Mouse (Mus musculus): ENCODE results near the gene Pigo. TPM values are rescaled to one million over a fixed set of nuclear protein-coding genes. Genes with fewer than 3 reads are reported as not detected.

The Pigo gene
- polyA plus RNA-seq, 1 experiment: 35.8 TPM

- WGBS: 44% methylated on average over 6 of the region's 6 CpGs
- TF ChIP-seq CTCF (IDR thresholded peaks at IDR 0.05; ENCODE audit: borderline replicate concordance, insufficient read depth, low read depth, low read length) (no peak), POLR2A (IDR thresholded peaks at IDR 0.05; ENCODE audit: borderline replicate concordance, insufficient read depth, low read length) (no peak)
- Histone ChIP-seq H3K27ac (ENCODE audit: insufficient read depth, low read length) (no peak overlapping the region), H3K4me3 (replicated peaks; ENCODE audit: insufficient read depth, low read depth, low read length) (no peak overlapping the region), H3K4me1 (ENCODE audit: control insufficient read depth, insufficient read depth, low read length) (peaks cover 11% of the 10 kb centered on the region), H3K27me3 (ENCODE audit: control insufficient read depth, insufficient read depth, low read length) (no peaks in the 10 kb centered on the region)
- DNase-seq: peak in 1 of 2 experiments; percentile 12
These were observed 10.2 kb upstream of the Pigo start for GRCm38 (mm10) chr4:43035851-43036250.

GRCm38 (mm10) chr4:43033481-43033880 lies 7.9 kb upstream of the Pigo start:
- no peak for DNase-seq
- WGBS: 81% methylated on average over 14 of the region's 14 CpGs

GRCm38 (mm10) chr4:43032501-43032900 lies 6.9 kb upstream of the Pigo start:
- TF ChIP-seq CTCF (IDR thresholded peaks at IDR 0.05; ENCODE audit: borderline replicate concordance, insufficient read depth, low read depth, low read length): no peak
- no peak for TF ChIP-seq POLR2A (IDR thresholded peaks at IDR 0.05; ENCODE audit: borderline replicate concordance, insufficient read depth, low read length)
- WGBS: 100% methylated on average over 1 of the region's 1 CpGs
- Histone ChIP-seq H3K27me3 (ENCODE audit: control insufficient read depth, insufficient read depth, low read length) (no peaks in the 10 kb centered on the region), H3K4me3 (replicated peaks; ENCODE audit: insufficient read depth, low read depth, low read length) (no peak overlapping the region), H3K27ac (ENCODE audit: insufficient read depth, low read length) (peak overlapping the region; percentile 76; the same call in 1 of the 2 replicates), H3K4me1 (ENCODE audit: control insufficient read depth, insufficient read depth, low read length) (peaks cover 7% of the 10 kb centered on the region)
- no peak for DNase-seq

More at GRCm38 (mm10) chr4:43033481-43033880, 7.9 kb upstream of the Pigo start:
- Histone ChIP-seq H3K4me1 (ENCODE audit: control insufficient read depth, insufficient read depth, low read length) (peaks cover 7% of the 10 kb centered on the region), H3K27me3 (ENCODE audit: control insufficient read depth, insufficient read depth, low read length) (no peaks in the 10 kb centered on the region), H3K27ac (ENCODE audit: insufficient read depth, low read length) (no peak overlapping the region), H3K4me3 (replicated peaks; ENCODE audit: insufficient read depth, low read depth, low read length) (no peak overlapping the region)
- no peak for TF ChIP-seq CTCF (IDR thresholded peaks at IDR 0.05; ENCODE audit: borderline replicate concordance, insufficient read depth, low read depth, low read length)
- no peak for TF ChIP-seq POLR2A (IDR thresholded peaks at IDR 0.05; ENCODE audit: borderline replicate concordance, insufficient read depth, low read length)

- H3K4me3 ChIP-seq (replicated peaks; ENCODE audit: insufficient read depth, low read depth, low read length): peak within 1 kb of the TSS; percentile 91
These were observed 5.8 kb upstream of the Pigo start, which contains the start of gene Stoml2 for GRCm38 (mm10) chr4:43031237-43031995. Gene Stoml2 (minus strand): TSS chr4:43031710.

GRCm38 (mm10) chr4:43030780-43031230 lies 5.2 kb upstream of the Pigo start:
- DNase-seq: no peak
- Histone ChIP-seq H3K27ac (ENCODE audit: insufficient read depth, low read length) (peak overlapping the region; percentile 60), H3K4me1 (ENCODE audit: control insufficient read depth, insufficient read depth, low read length) (peaks cover 7% of the 10 kb centered on the region), H3K4me3 (replicated peaks; ENCODE audit: insufficient read depth, low read depth, low read length) (peak overlapping the region; percentile 91), H3K27me3 (ENCODE audit: control insufficient read depth, insufficient read depth, low read length) (no peaks in the 10 kb centered on the region)
- TF ChIP-seq POLR2A (IDR thresholded peaks at IDR 0.05; ENCODE audit: borderline replicate concordance, insufficient read depth, low read length) (no peak), CTCF (IDR thresholded peaks at IDR 0.05; ENCODE audit: borderline replicate concordance, insufficient read depth, low read depth, low read length) (no peak)
- 1% methylated on average over 28 of the region's 28 CpGs for WGBS

More at GRCm38 (mm10) chr4:43031237-43031995, 5.8 kb upstream of the Pigo start, which contains the start of gene Stoml2:
- peak; percentile 16; the same call in 1 of the 2 replicates for TF ChIP-seq CTCF (IDR thresholded peaks at IDR 0.05; ENCODE audit: borderline replicate concordance, insufficient read depth, low read depth, low read length)
- TF ChIP-seq POLR2A (IDR thresholded peaks at IDR 0.05; ENCODE audit: borderline replicate concordance, insufficient read depth, low read length): peak; percentile 85
- Histone ChIP-seq H3K27me3 (ENCODE audit: control insufficient read depth, insufficient read depth, low read length) (no peaks in the 10 kb centered on the region), H3K4me1 (ENCODE audit: control insufficient read depth, insufficient read depth, low read length) (peaks cover 7% of the 10 kb centered on the region), H3K27ac (ENCODE audit: insufficient read depth, low read length) (peak within 1 kb of the TSS; percentile 76)
- peak; percentile 94 to 95 for DNase-seq
- under 1% methylated on average over 38 of the region's 38 CpGs for WGBS

GRCm38 (mm10) chr4:43030352-43030751 lies 4.7 kb upstream of the Pigo start:
- no peaks in the 10 kb centered on the region for H3K27me3 ChIP-seq (ENCODE audit: control insufficient read depth, insufficient read depth, low read length)
- DNase-seq: no peak
- H3K4me1 ChIP-seq (ENCODE audit: control insufficient read depth, insufficient read depth, low read length): peaks cover 7% of the 10 kb centered on the region
- WGBS: 61% methylated on average over 9 of the region's 9 CpGs
- TF ChIP-seq CTCF (IDR thresholded peaks at IDR 0.05; ENCODE audit: borderline replicate concordance, insufficient read depth, low read depth, low read length) (no peak), POLR2A (IDR thresholded peaks at IDR 0.05; ENCODE audit: borderline replicate concordance, insufficient read depth, low read length) (no peak)
- peak overlapping the region; percentile 91 for H3K4me3 ChIP-seq (replicated peaks; ENCODE audit: insufficient read depth, low read depth, low read length)
- no peak overlapping the region for H3K27ac ChIP-seq (ENCODE audit: insufficient read depth, low read length)

DNA sequence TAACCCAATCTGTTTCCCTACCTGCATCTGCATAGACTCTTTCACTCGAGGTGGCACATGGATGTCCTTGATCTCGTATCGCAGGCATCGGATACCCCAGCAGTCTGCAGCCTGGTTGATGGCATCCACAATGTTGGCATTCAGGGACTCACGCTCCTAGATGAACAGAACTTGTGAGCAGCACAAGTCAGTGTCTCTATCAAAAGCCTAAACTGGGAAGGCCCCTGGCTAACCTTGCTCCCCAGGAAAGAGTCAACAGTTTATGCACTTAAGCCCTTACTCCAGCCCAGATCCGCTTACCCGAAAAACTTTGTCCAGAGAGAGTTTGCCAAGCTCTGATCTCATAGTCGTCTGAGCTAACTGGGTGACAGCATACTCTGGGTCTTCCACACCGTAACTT lies 4.1 kb upstream of the Pigo start:
- Histone ChIP-seq H3K27me3 (ENCODE audit: control insufficient read depth, insufficient read depth, low read length) (no peaks in the 10 kb centered on the region), H3K4me1 (ENCODE audit: control insufficient read depth, insufficient read depth, low read length) (peaks cover 7% of the 10 kb centered on the region), H3K4me3 (replicated peaks; ENCODE audit: insufficient read depth, low read depth, low read length) (no peak overlapping the region), H3K27ac (ENCODE audit: insufficient read depth, low read length) (no peak overlapping the region)
- 88% methylated on average over 9 of the region's 9 CpGs for WGBS
- no peak for DNase-seq
- TF ChIP-seq CTCF (IDR thresholded peaks at IDR 0.05; ENCODE audit: borderline replicate concordance, insufficient read depth, low read depth, low read length) (no peak), POLR2A (IDR thresholded peaks at IDR 0.05; ENCODE audit: borderline replicate concordance, insufficient read depth, low read length) (no peak)

GRCm38 (mm10) chr4:43029121-43029520 lies 3.5 kb upstream of the Pigo start:
- WGBS: 92% methylated on average over 7 of the region's 7 CpGs

More at GRCm38 (mm10) chr4:43029121-43029520, 3.5 kb upstream of the Pigo start:
- Histone ChIP-seq H3K4me1 (ENCODE audit: control insufficient read depth, insufficient read depth, low read length) (peaks cover 12% of the 10 kb centered on the region), H3K27me3 (ENCODE audit: control insufficient read depth, insufficient read depth, low read length) (no peaks in the 10 kb centered on the region), H3K4me3 (replicated peaks; ENCODE audit: insufficient read depth, low read depth, low read length) (no peak overlapping the region), H3K27ac (ENCODE audit: insufficient read depth, low read length) (no peak overlapping the region)
- TF ChIP-seq POLR2A (IDR thresholded peaks at IDR 0.05; ENCODE audit: borderline replicate concordance, insufficient read depth, low read length) (no peak), CTCF (IDR thresholded peaks at IDR 0.05; ENCODE audit: borderline replicate concordance, insufficient read depth, low read depth, low read length) (no peak)
- no peak for DNase-seq

All from cerebellum, adult 2 months (tissue).